ENCODE assay signal across 12 mouse cellular contexts in genomic region chr12:86192036-86192449, GRCm38 (mm10). TPM values are rescaled to one million over a fixed set of nuclear protein-coding genes. Genes with fewer than 3 reads are reported as not detected.
A peak's percentile ranks its signal among the peaks of the same experiment; 100 is the strongest.
DNase-seq lines count a peak whose midpoint lies in the region; ATAC-seq lines count a peak whose summit lies in the region.
"Had no signal": no experiment of that assay in that cellular context is flagged by ENCODE, and none has a peak within 500 bp of the region (broad histone marks: within the 10 kb centered on the region; RNA-seq: fewer than 3 reads in every experiment).

No protein-coding gene starts in this region.

- H3K27ac ChIP-seq in kidney, embryonic 15.5 days: no peak overlapping the region
- no peak overlapping the region for H3K27ac ChIP-seq in neural tube, embryonic 11.5 days (ENCODE audit: low read depth, low read length)
- no peak overlapping the region for H3K27ac ChIP-seq in hindbrain, embryonic 12.5 days
- no peak overlapping the region for H3K27ac ChIP-seq in neural tube, embryonic 14.5 days (ENCODE audit: low read depth, low read length)
- H3K27ac ChIP-seq: embryonic facial prominence, embryonic 10.5 days had no signal

- DNase-seq in kidney, postnatal 36 days: no peak
- DNase-seq in neural tube, embryonic 11.5 days (ENCODE audit: low spot score): peak; percentile 62
- no peak for DNase-seq in neural tube, embryonic 10.5 days (ENCODE audit: extremely low spot score, low spot score)
- DNase-seq in spleen, postnatal 14 days (ENCODE audit: low spot score in 2 of 2): no peak
- DNase-seq: cerebellum, adult 18-20 months; lung, adult 2 months; right cerebral cortex, adult 18-20 months had no signal

- no peak overlapping the region for H3K4me3 ChIP-seq in kidney, embryonic 15.5 days (replicated peaks)
- H3K4me3 ChIP-seq in neural tube, embryonic 11.5 days (ENCODE audit: low read depth, low read length): no peak overlapping the region
- no peak overlapping the region for H3K4me3 ChIP-seq in hindbrain, embryonic 12.5 days
- no peak overlapping the region for H3K4me3 ChIP-seq in neural tube, embryonic 14.5 days (ENCODE audit: low read depth, low read length)
- H3K4me3 ChIP-seq: embryonic facial prominence, embryonic 10.5 days had no signal

- WGBS in kidney, embryonic 15.5 days: 42% methylated on average over 15 of the region's 15 CpGs
- WGBS in neural tube, embryonic 11.5 days: 51% methylated on average over 15 of the region's 15 CpGs
- WGBS in hindbrain, embryonic 12.5 days: 40% methylated on average over 15 of the region's 15 CpGs
- 11% methylated on average over 15 of the region's 15 CpGs for WGBS in neural tube, embryonic 14.5 days

- 0 out of 2 replicates have a peak, but pooled peaks cover 3% of the 10 kb centered on the region for H3K27me3 ChIP-seq in kidney, embryonic 15.5 days
- H3K27me3 ChIP-seq in neural tube, embryonic 11.5 days (ENCODE audit: control insufficient read depth, insufficient read depth, low read length): no peaks in the 10 kb centered on the region
- H3K27me3 ChIP-seq in hindbrain, embryonic 12.5 days: peaks cover 3% of the 10 kb centered on the region; the same call in 1 of the 2 replicates
- peaks cover 3% of the 10 kb centered on the region; the same call in 1 of the 2 replicates for H3K27me3 ChIP-seq in neural tube, embryonic 14.5 days (ENCODE audit: control insufficient read depth, insufficient read depth, low read length)

- no peak overlapping the region for H3K9ac ChIP-seq in kidney, embryonic 15.5 days
- H3K9ac ChIP-seq in neural tube, embryonic 11.5 days (ENCODE audit: low read length): no peak overlapping the region
- no peak overlapping the region for H3K9ac ChIP-seq in hindbrain, embryonic 12.5 days
- no peak overlapping the region for H3K9ac ChIP-seq in neural tube, embryonic 14.5 days (replicated peaks; ENCODE audit: low read depth, low read length)

- H3K4me2 ChIP-seq in kidney, embryonic 15.5 days: 0 out of 2 replicates have a peak overlapping the region, but pooled peaks have one; percentile 9
- no peak overlapping the region for H3K4me2 ChIP-seq in neural tube, embryonic 11.5 days (ENCODE audit: low read depth)
- H3K4me2 ChIP-seq in hindbrain, embryonic 12.5 days (replicated peaks): no peak overlapping the region
- H3K4me2 ChIP-seq in neural tube, embryonic 14.5 days (ENCODE audit: low read depth, low read length): peak overlapping the region; percentile 12; the same call in 1 of the 2 replicates

- H3K9me3 ChIP-seq in kidney, embryonic 15.5 days (replicated peaks): no peaks in the 10 kb centered on the region
- H3K9me3 ChIP-seq in neural tube, embryonic 11.5 days (ENCODE audit: control insufficient read depth, low read length): no peaks in the 10 kb centered on the region
- no peaks in the 10 kb centered on the region for H3K9me3 ChIP-seq in hindbrain, embryonic 12.5 days (replicated peaks)
- H3K9me3 ChIP-seq in neural tube, embryonic 14.5 days (ENCODE audit: control insufficient read depth, low read length): no peaks in the 10 kb centered on the region
- H3K9me3 ChIP-seq: embryonic facial prominence, embryonic 10.5 days had no signal

- H3K36me3 ChIP-seq in kidney, embryonic 15.5 days: no peaks in the 10 kb centered on the region
- H3K36me3 ChIP-seq in neural tube, embryonic 11.5 days (ENCODE audit: control insufficient read depth, insufficient read depth, low read length): no peaks in the 10 kb centered on the region
- H3K36me3 ChIP-seq in hindbrain, embryonic 12.5 days: no peaks in the 10 kb centered on the region
- no peaks in the 10 kb centered on the region for H3K36me3 ChIP-seq in neural tube, embryonic 14.5 days (ENCODE audit: control insufficient read depth, insufficient read depth, low read length)
- H3K36me3 ChIP-seq: embryonic facial prominence, embryonic 10.5 days had no signal

- ATAC-seq in kidney, embryonic 15.5 days (replicated peaks; ENCODE audit: low FRiP score): no peak
- no peak for ATAC-seq in neural tube, embryonic 11.5 days (ENCODE audit: insufficient read depth, low FRiP score, low TSS enrichment)
- peak; percentile 80 for ATAC-seq in hindbrain, embryonic 12.5 days (ENCODE audit: low FRiP score)
- ATAC-seq in neural tube, embryonic 14.5 days (ENCODE audit: low read depth): peak; percentile 87
- ATAC-seq in frontal cortex, adult (ENCODE audit: low TSS enrichment): no peak

- peaks cover 7% of the 10 kb centered on the region; the same call in 1 of the 2 replicates for H3K4me1 ChIP-seq in kidney, embryonic 15.5 days
- 0 out of 2 replicates have a peak, but pooled peaks cover 3% of the 10 kb centered on the region for H3K4me1 ChIP-seq in neural tube, embryonic 11.5 days (ENCODE audit: control insufficient read depth, insufficient read depth, low read length)
- peaks cover 19% of the 10 kb centered on the region for H3K4me1 ChIP-seq in hindbrain, embryonic 12.5 days
- 0 out of 2 replicates have a peak, but pooled peaks cover 4% of the 10 kb centered on the region for H3K4me1 ChIP-seq in neural tube, embryonic 14.5 days (ENCODE audit: control insufficient read depth, insufficient read depth, low read length)

RNA-seq across cellular contexts. Expression of gene Gpatch2l, which starts 49.6 kb away (rescaled TPM):
- 14.6 and 15.3 TPM in 2 replicates for polyA plus RNA-seq in kidney, embryonic 15.5 days (2015; fragmentation: Nextera tagmentation; extraction: Ambion mirVana)
- 18.2 and 21.9 TPM in 2 replicates for polyA plus RNA-seq in neural tube, embryonic 11.5 days (2014; fragmentation: Nextera tagmentation; extraction: Ambion mirVana)
- 23.5 and 24.6 TPM in 2 replicates for polyA plus RNA-seq in hindbrain, embryonic 12.5 days (2016; fragmentation: Nextera tagmentation; extraction: Ambion mirVana)
- polyA plus RNA-seq in neural tube, embryonic 14.5 days (2014; fragmentation: Nextera tagmentation; extraction: Ambion mirVana): 25.9 and 29.1 TPM in 2 replicates

Comparison
In these comparisons a context has a peak if more than half of its experiments do, and no peak if none do; other contexts are left out.
1. ATAC-seq: peak in hindbrain, embryonic 12.5 days (single experiment) and neural tube, embryonic 14.5 days (single experiment); none in kidney, embryonic 15.5 days (single experiment), neural tube, embryonic 11.5 days (single experiment) and frontal cortex, adult (single experiment).
2. H3K4me2 ChIP-seq: peak in kidney, embryonic 15.5 days (single experiment) and neural tube, embryonic 14.5 days (single experiment); none in neural tube, embryonic 11.5 days (single experiment) and hindbrain, embryonic 12.5 days (single experiment).